Mouse (Mus musculus) liver, embryonic 12.5 days (tissue): ENCODE data around the gene Tor3a. TPM values are rescaled to one million over a fixed set of nuclear protein-coding genes. Genes with fewer than 3 reads are reported as not detected.
"Not testable (repeated sequence)": the region's sequence is repeated elsewhere in the genome, so short reads cannot be mapped to it uniquely, and the experiment has no call there.

Experiments used
- ATAC-seq: fragments of 200-750 bp; cut with Nextera tagmentation; 2 replicates; pipeline ENCODE4 v1.8.0; 2017; ENCODE audit warnings: moderate number of reproducible peaks, mild to moderate bottlenecking, moderate library complexity
- H3K27ac ChIP-seq: fragments of 300-500 bp; sonication (generic); 2 replicates; pipeline ENCODE4 v1.5.1; 2016; ENCODE audit warnings: mild to moderate bottlenecking
- H3K27me3 ChIP-seq: fragments of 300-500 bp; sonication (generic); replicated peaks from 2 replicates; pipeline ENCODE4 v1.6.1; 2016; ENCODE audit warnings: mild to moderate bottlenecking, moderate library complexity
- H3K36me3 ChIP-seq: fragments of 300-500 bp; sonication (generic); 2 replicates; pipeline ENCODE4 v1.6.1; 2016; ENCODE audit warnings: mild to moderate bottlenecking, moderate library complexity
- H3K4me1 ChIP-seq: fragments of 300-500 bp; sonication (generic); 2 replicates; pipeline ENCODE4 v1.6.1; 2016
- H3K4me2 ChIP-seq: fragments of 300-500 bp; sonication (generic); 2 replicates; pipeline ENCODE4 v1.6.1; 2016; ENCODE audit warnings: mild to moderate bottlenecking, moderate library complexity
- H3K4me3 ChIP-seq: fragments of 300-500 bp; sonication (generic); 2 replicates; pipeline ENCODE4 v1.5.1; 2016; ENCODE audit warnings: mild to moderate bottlenecking, moderate library complexity
- H3K9ac ChIP-seq: fragments of 300-500 bp; sonication (generic); 2 replicates; pipeline ENCODE4 v1.6.1; 2016; ENCODE audit warnings: mild to moderate bottlenecking, moderate library complexity
- H3K9me3 ChIP-seq: fragments of 300-500 bp; sonication (generic); replicated peaks from 2 replicates; pipeline ENCODE4 v1.6.1; 2016; ENCODE audit warnings: mild to moderate bottlenecking, moderate library complexity
- WGBS: fragments of 180-500 bp; shearing (Covaris S2); methylation state at CpG from one replicate; pipeline ENCODE4 v1.1.7; 2016; ENCODE audit not compliant: insufficient replicate concordance; 5-methylcytosine and 5-hydroxymethylcytosine counted together
- polyA plus RNA-seq: library from polyadenylated mRNA; unstranded; fragments of >200 nt; fragmentation: Nextera tagmentation; extraction: Ambion mirVana; gene quantifications from 2 replicates; pipeline ENCODE4 v1.2.1, GENCODE M21; 2016

Tor3a gene
- polyA plus RNA-seq, 1 experiment from 2014 or later: 3.3 TPM

DNA sequence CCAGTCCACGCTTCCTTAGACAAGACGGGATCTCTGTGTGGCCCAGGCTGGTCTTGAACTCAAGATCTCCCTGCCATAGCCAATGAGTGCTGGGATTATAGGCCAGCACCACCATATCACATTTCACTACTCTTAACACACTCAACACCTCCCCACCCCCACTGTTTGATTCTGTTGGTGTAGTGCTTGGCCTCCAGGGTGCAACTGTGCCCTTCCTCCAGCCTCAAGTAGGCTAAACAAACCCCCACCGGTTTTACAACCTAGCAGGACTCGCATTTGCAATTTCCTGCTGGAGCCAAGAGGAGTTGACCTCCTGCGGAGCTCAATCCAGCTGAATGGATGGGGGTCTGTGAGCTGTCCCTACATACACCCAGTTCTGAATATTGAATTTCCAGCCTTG lies 5.6 kb downstream of the Tor3a start:
- Histone ChIP-seq H3K36me3 (no peaks in the 10 kb centered on the region), H3K9ac (no peak overlapping the region), H3K27ac (no peak overlapping the region), H3K4me2 (no peak overlapping the region), H3K4me3 (no peak overlapping the region), H3K27me3 (0 out of 2 replicates have a peak, but pooled peaks cover 10% of the 10 kb centered on the region), H3K4me1 (peaks cover 19% of the 10 kb centered on the region), H3K9me3 (no peaks in the 10 kb centered on the region)
- ATAC-seq: no peak
- WGBS: 48% methylated on average over 5 of the region's 5 CpGs

DNA sequence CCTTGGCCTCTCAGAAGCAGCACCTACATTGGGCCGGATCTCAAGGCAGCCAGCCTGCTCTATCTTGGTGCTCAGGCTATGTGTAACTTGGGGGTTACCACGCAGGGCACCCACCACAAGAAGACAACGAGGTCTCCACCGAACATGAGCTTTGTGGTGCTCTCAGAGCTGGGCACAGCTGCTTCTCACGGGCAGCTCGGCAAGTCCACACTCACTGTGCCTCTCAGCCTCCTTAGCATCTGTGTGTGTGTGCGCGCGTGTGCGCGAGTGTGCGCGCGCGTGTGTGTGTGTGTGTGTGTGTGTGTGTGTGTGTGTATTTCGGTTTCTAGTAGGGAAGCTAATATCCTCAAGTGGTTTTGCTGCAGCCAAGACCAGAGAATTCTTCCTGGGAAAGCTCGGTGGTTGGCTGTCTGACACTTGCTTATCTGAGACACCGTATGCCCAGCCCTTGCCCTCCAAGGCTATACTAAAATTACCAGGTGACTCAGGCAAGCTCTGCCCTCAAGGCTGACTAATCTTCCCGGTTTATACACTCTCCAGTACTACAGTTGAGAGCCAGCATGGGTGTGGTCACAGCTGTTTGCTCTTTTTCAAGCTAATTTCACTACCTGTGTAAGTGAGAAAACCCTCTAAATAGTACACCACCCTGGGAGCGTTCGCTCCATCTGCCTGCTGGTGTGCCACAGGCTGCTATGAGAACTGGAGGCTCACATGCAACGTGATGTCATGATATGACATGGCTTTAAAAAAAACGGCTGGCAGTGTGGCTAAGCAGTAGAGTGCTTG lies 6.8 kb downstream of the Tor3a start:
- H3K27ac ChIP-seq: no peak overlapping the region

DNA sequence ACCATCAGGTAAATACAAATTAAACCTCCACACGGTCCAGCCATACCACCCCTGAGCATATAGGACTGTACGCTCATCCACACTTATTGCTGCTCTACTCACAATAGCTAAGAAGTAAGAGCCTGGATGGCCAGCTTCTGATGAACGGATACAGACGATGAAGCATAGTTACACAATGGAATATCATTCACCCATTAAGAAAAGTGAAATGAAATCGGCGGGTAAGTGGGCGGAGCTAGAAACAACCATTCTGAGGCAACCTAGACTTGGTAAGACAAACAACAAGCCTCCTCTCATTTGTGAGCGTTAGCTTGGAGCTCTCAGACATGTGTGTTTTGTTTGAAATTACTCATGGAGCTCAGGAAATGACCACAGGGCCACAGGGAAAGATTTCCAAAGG lies 8.4 kb downstream of the Tor3a start:
- no peak for ATAC-seq
- Histone ChIP-seq H3K9ac (no peak overlapping the region), H3K27me3 (no peaks in the 10 kb centered on the region), H3K27ac (no peak overlapping the region), H3K4me1 (peaks cover 10% of the 10 kb centered on the region), H3K36me3 (no peaks in the 10 kb centered on the region), H3K4me3 (no peak overlapping the region), H3K4me2 (no peak overlapping the region), H3K9me3 (no peaks in the 10 kb centered on the region)
- 78% methylated on average over 8 of the region's 8 CpGs for WGBS

More for the DNA sequence above, 6.8 kb downstream of the Tor3a start:
- Histone ChIP-seq H3K36me3 (no peaks in the 10 kb centered on the region), H3K4me2 (no peak overlapping the region), H3K27me3 (no peaks in the 10 kb centered on the region), H3K4me3 (no peak overlapping the region), H3K9me3 (no peaks in the 10 kb centered on the region), H3K4me1 (peaks cover 10% of the 10 kb centered on the region), H3K9ac (no peak overlapping the region)
- peak; percentile 59; the same call in 1 of the 2 replicates for ATAC-seq
- 69% methylated on average over 23 of the region's 23 CpGs for WGBS

DNA sequence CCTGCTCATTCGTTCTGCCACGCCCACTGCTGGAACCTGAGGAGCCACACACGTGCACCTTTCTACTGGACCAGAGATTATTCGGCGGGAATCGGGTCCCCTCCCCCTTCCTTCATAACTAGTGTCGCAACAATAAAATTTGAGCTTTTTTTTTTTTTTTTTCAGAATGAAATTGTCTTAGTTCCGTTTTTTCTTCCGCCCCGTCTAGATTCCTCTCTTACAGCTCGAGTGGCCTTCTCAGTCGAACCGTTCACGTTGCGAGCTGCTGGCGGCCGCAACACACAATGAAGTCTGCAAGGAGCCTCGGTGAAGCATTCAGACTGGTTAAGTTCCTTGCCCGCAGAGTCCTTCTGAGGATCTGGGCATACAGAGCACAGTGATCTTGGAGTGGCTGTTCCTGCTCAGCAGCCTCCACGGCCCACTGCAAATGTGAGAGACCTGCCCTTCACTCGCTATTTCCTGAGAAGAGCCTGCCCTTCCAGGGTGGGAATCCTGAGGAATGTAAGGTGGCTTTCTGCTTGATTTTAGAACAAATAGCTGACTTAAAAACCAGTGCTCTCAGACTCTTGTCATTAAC lies 13.4 kb downstream of the Tor3a start:
- not testable (repeated sequence) for H3K4me3 ChIP-seq, ATAC-seq, H3K9me3 ChIP-seq, H3K27me3 ChIP-seq, H3K4me1 ChIP-seq, H3K27ac ChIP-seq, H3K36me3 ChIP-seq, H3K9ac ChIP-seq
- H3K4me2 ChIP-seq: peak overlapping the region; percentile 31
- WGBS: 51% methylated on average over 21 of the region's 21 CpGs

GRCm38 (mm10) chr1:156659906-156660659 lies 14.1 kb downstream of the Tor3a start:
- Histone ChIP-seq H3K27me3 (no peaks in the 10 kb centered on the region), H3K4me3 (no peak overlapping the region), H3K9me3 (no peaks in the 10 kb centered on the region), H3K4me2 (peak overlapping the region; percentile 31; the same call in 1 of the 2 replicates), H3K36me3 (no peaks in the 10 kb centered on the region), H3K4me1 (peaks cover 4% of the 10 kb centered on the region; the same call in 1 of the 2 replicates), H3K27ac (no peak overlapping the region), H3K9ac (no peak overlapping the region)
- no peak for ATAC-seq
- 71% methylated on average over 13 of the region's 13 CpGs for WGBS

DNA sequence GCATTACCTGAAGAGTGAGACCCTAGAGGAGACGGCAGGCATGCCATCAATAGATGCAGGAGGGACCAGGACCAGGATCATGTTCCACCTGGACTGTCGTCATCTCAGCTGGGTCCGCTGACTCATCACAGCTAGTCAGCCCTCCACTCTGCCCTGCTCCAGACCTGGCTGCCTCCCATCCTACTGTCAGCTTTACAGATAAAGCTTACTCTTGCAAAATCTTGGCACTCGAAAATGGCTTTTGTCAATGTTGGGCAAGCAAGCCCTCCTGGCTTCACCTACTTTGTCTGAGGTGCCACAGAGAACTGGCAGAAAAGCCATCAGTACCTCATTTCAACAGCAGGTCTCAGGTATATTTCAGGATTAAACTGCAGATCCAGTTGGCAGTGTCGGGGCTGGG lies 15.5 kb downstream of the Tor3a start:
- no peak for ATAC-seq
- no peak overlapping the region for H3K4me2 ChIP-seq
- peaks cover 4% of the 10 kb centered on the region; the same call in 1 of the 2 replicates for H3K4me1 ChIP-seq
- no peak overlapping the region for H3K9ac ChIP-seq
- no peaks in the 10 kb centered on the region for H3K9me3 ChIP-seq
- H3K36me3 ChIP-seq: no peaks in the 10 kb centered on the region
- no peak overlapping the region for H3K27ac ChIP-seq
- H3K27me3 ChIP-seq: no peaks in the 10 kb centered on the region
- H3K4me3 ChIP-seq: no peak overlapping the region
- WGBS: 59% methylated on average over 5 of the region's 5 CpGs

DNA sequence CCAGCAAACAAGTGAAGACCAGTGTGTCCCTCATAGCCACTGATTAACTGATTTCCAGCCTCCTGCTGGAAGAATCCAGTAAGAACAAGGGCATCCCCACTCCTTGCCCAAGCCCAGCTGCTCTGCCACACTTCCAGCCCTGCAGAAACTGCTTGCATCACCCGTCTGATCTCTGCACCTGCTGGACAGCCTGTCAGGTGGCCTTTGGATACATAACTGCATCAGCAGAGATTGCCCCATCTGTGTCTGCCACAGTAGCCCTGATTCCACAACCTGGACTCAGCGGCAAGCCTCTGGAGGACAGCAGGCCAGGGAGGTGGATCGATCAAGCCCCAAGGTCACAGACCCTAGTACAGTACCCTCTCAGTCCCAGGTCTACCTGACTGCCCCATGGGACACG lies 16.6 kb downstream of the Tor3a start:
- ATAC-seq: peak; percentile 72

DNA sequence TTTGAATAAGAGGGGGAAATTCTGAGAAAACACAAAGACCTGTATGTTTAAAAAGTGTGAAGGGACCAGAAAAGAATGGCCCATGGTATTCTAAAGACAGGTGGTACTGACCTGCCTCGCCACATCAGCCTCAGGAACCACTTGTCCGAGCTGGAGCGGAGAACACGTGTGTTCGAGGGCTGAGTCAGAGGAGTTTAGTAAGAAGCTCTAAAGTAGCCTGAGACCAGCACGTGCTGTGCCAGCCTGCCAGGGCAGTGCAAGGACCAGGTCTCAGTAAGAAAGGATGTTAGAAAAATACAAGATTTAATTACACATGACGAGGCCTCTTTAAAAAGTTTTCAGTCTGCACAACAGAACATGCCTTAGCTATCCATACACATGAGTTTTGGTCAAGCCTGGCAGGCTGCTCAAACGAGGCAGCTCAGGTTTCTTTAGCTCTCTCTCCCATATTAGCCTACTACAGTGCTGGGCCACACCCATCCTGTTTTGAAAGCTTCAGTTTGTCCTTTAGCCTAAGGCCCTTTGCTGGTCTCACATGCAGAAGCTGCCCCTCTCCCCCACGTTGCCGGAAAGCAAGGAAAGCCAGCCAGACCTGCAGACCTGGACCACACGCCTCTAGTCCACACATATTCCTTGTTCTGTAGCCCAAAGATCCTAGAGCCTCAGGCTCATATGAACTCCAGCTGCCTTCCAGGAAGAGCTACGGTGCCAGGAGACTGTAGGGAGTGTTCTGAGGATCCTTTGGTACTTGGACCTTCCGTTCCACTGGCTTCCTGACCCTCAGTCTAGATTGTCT lies 19.2 kb downstream of the Tor3a start:
- H3K27me3 ChIP-seq: no peaks in the 10 kb centered on the region
- no peak for ATAC-seq
- no peak overlapping the region for H3K9ac ChIP-seq
- no peaks in the 10 kb centered on the region for H3K36me3 ChIP-seq
- H3K4me2 ChIP-seq: no peak overlapping the region
- H3K4me1 ChIP-seq: no peaks in the 10 kb centered on the region
- H3K4me3 ChIP-seq: no peak overlapping the region
- 71% methylated on average over 13 of the region's 13 CpGs for WGBS
- H3K27ac ChIP-seq: no peak overlapping the region
- H3K9me3 ChIP-seq: no peaks in the 10 kb centered on the region

More for the DNA sequence above, 16.6 kb downstream of the Tor3a start:
- H3K4me2 ChIP-seq: no peak overlapping the region
- no peaks in the 10 kb centered on the region for H3K27me3 ChIP-seq
- H3K9me3 ChIP-seq: no peaks in the 10 kb centered on the region
- H3K36me3 ChIP-seq: no peaks in the 10 kb centered on the region
- H3K4me1 ChIP-seq: peaks cover 4% of the 10 kb centered on the region; the same call in 1 of the 2 replicates
- H3K9ac ChIP-seq: no peak overlapping the region
- WGBS: 63% methylated on average over 4 of the region's 4 CpGs
- H3K4me3 ChIP-seq: no peak overlapping the region
- H3K27ac ChIP-seq: no peak overlapping the region

- H3K36me3 ChIP-seq: peaks cover 6% of the 10 kb centered on the region; the same call in 1 of the 2 replicates
- H3K4me2 ChIP-seq: no peak overlapping the region
- no peaks in the 10 kb centered on the region for H3K9me3 ChIP-seq
- no peak overlapping the region for H3K4me3 ChIP-seq
- H3K4me1 ChIP-seq: no peaks in the 10 kb centered on the region
- H3K27ac ChIP-seq: no peak overlapping the region
- H3K27me3 ChIP-seq: no peaks in the 10 kb centered on the region
- no peak for ATAC-seq
- 49% methylated on average over 6 of the region's 6 CpGs for WGBS
- no peak overlapping the region for H3K9ac ChIP-seq
These were observed 21.9 kb downstream of the Tor3a start for GRCm38 (mm10) chr1:156652189-156652822.

GRCm38 (mm10) chr1:156650631-156651030 lies 23.5 kb downstream of the Tor3a start:
- Histone ChIP-seq H3K4me3 (no peak overlapping the region), H3K4me2 (no peak overlapping the region), H3K27me3 (no peaks in the 10 kb centered on the region), H3K4me1 (no peaks in the 10 kb centered on the region), H3K27ac (no peak overlapping the region), H3K9ac (no peak overlapping the region), H3K36me3 (peaks cover 9% of the 10 kb centered on the region; the same call in 1 of the 2 replicates), H3K9me3 (no peaks in the 10 kb centered on the region)
- WGBS: 77% methylated on average over 9 of the region's 9 CpGs
- ATAC-seq: no peak

DNA sequence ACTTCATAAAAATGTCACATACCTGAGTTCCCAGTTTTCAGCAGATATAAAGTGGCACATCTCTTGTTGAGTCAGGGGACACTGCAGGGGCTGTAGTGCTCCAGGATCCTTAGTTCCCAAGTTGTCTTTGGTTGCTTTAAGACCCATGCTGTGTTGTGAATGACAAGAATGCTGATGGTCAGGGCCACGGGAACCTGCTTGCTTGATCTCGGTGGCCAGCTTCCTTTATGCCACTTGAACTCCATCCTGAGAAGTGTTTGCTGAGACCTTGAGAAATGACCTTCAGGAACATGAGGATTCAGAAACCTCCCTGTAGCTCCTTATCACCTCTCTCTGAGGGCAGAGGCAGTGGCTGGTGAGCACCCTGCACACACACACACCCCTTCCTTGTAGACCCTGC lies 25.5 kb downstream of the Tor3a start:
- no peak overlapping the region for H3K4me2 ChIP-seq
- ATAC-seq: no peak
- no peaks in the 10 kb centered on the region for H3K4me1 ChIP-seq
- no peak overlapping the region for H3K9ac ChIP-seq
- no peaks in the 10 kb centered on the region for H3K9me3 ChIP-seq
- H3K4me3 ChIP-seq: no peak overlapping the region
- WGBS: 57% methylated on average over 2 of the region's 2 CpGs
- H3K36me3 ChIP-seq: peaks cover 18% of the 10 kb centered on the region
- no peaks in the 10 kb centered on the region for H3K27me3 ChIP-seq
- H3K27ac ChIP-seq: no peak overlapping the region
